Mouse (Mus musculus) telencephalon, adult 2 months (tissue): ENCODE data around the gene Ankmy1.
A peak's percentile ranks its signal among the peaks of the same experiment; 100 is the strongest.

Experiments used
- DNase-seq: peaks from one replicate; pipeline ENCODE4 v3.0.0-alpha.2; 2011; ENCODE audit warnings: low read depth, low spot score

Ankmy1 gene

GRCm38 (mm10) chr1:92902786-92903185, at the start of gene Ankmy1:
Gene Ankmy1 (minus strand): TSS chr1:92902906.
- no peak for DNase-seq

GRCm38 (mm10) chr1:92950607-92951006, 47.9 kb upstream of the Ankmy1 start, which contains the start of gene Gpr35:
Gene Gpr35 (plus strand): TSS chr1:92950865.
- DNase-seq, result no peak

DNA sequence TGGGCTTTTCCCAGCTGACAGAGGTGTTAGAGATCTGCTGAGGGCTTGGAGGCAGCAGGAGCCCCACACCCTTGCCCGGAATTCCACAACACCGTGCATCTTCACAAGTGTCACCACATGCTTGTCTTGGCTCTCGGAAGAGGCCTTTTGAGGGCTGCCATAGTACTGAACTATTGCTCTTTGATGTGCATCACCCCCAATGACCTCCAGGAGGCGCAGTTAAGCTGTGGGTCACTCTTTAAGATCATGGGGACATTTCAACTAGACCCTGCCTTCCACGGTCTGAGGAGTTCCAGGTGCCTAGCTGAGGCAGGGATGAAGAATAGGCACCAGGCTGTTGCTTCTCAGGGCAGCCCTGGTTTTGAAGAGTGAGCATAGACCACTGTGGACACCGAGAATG, 46.7 kb upstream of the Ankmy1 start:
- DNase-seq, result no peak

GRCm38 (mm10) chr1:92947966-92948365, 45.3 kb upstream of the Ankmy1 start:
- no peak for DNase-seq

- no peak for DNase-seq
These were observed 40.7 kb upstream of the Ankmy1 start for GRCm38 (mm10) chr1:92943219-92943989.

DNA sequence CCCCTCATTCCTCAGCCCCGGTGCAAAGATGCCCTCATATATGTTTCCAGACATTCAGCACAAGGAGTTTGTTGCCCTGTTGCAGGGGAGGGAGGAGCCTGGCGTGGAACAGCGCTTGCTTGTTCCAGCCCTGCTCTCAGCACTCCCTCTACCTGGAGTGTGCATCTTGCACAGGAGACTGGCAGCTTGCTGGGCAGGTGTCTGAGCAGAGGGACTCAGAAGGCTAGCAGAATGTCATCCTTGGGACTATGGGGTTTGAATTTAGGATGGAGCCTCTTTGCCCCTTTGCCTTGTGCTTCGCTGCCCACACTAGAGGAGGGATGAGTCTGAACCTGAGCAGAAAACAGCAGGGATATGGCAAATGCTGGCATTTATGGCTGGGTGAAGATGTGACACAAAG, 37.0 kb upstream of the Ankmy1 start:
- DNase-seq, result no peak

DNA sequence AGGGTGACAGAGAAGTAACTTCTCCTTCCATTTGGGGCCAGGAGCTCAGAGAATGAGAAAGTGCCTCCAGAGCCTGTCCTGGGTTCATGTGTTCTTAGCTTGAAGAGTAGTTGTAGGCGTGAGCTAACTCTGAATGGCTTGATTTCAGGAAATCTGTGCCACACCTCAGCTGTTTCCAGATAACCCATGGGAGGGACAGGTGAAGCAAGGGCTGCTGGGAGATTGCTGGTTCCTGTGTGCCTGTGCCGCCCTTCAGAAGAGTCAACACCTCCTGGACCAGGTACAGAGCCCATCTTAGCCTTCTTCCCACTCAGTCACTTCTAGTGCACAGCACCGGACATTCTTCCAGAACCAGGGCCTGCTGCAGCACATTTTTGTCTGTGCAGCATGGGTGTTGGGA, 35.1 kb upstream of the Ankmy1 start:
- DNase-seq, result no peak

DNA sequence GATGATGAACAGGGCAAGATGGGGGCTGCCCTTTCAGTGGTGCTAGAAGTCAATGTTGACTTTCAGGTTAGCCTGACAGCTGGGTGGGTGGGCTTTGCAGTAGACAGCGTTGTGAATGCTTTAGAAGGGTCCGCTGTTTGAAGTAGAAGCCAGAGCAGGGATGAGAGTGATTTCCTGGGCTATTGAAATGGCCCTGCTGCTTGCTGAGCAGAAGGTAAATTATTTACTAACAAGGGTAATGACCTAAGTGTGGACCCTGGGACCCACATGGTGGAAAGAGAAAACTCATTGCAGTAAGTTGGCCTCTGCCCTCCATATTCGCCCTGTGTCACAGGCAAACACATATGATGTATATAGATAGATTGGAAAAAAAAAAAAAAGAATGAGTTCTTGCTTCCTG, 33.8 kb upstream of the Ankmy1 start:
- DNase-seq, result no peak

- DNase-seq, result no peak
These were observed 33.3 kb upstream of the Ankmy1 start for GRCm38 (mm10) chr1:92935977-92936376.

DNA sequence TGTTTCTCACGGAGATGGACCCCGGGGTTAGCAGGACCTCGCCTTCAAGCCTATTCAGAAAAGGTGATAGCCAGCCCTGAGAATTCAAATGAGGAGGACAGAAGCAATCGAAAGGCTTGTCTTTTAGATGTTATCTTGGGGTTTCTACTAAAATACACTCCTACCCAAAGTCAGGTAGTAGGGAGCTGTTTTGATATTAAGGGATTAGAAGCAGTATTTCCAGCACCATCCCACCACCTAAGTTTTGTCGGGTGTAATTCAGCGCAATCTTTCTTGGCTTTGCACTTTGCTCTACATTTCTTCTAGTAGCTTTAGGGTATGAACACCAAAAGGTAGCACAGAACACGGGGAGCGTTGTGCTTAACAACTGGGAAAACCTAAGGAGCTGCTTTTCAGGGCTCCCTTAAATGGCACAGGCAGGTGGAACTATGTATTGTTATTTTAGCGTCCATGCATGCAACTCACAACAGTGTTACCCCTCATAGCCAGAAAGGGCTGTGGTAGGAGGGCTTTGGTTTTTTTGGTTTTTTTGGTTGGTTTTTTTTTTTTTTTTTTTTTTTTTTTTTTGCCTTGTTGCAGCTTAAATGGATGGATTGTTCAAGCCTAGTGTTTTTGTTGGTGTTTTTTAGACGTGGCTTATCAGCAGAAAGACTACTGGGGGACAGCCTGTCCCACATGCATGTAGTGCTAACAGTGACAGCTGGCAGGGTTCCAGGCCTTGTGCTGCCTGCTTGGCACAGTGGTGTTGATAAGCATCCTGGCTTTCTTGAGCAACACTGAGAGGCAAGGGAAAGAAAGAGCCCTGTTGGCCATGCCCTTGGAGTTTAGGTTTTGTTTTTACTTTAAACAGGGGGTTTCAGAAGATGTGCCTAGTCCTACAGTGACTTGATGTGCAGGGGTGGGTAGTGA, 32.6 kb upstream of the Ankmy1 start:
- no peak for DNase-seq

DNA sequence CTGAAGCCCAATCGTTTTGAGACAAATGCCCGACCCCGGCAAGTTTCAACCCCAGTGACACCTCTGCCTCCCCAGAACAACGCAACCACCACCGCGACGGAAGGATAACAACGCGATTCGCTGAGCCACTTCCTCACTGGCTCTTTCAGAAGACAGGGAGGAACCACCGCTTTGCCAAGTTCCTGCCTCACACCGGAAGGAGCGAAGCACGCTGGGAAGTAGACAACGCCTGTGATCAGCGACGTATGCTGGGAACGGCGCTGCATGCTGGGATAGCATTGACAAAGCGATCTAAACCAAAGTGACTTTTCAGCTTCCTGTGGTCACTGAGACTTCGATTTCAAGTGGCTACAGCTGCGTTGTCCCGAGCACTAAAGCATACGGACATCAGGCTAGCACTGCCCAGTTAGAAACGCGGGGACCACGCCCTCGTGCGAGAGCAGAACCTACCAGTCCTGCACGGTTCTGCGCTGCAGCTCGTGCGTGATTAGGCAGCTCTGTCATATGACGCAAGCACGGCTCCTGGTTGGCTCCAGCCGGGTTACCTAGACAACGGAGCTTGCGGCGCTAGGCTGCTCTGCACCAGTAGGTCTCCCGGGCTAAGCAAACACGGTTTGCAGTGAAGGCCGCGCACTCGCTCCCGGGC, 31.6 kb upstream of the Ankmy1 start, which contains the start of gene Capn10:
TSS of gene Capn10 (plus strand) at position 195 of the 646 bp plus-strand sequence.
- peak; percentile 99 for DNase-seq

DNA sequence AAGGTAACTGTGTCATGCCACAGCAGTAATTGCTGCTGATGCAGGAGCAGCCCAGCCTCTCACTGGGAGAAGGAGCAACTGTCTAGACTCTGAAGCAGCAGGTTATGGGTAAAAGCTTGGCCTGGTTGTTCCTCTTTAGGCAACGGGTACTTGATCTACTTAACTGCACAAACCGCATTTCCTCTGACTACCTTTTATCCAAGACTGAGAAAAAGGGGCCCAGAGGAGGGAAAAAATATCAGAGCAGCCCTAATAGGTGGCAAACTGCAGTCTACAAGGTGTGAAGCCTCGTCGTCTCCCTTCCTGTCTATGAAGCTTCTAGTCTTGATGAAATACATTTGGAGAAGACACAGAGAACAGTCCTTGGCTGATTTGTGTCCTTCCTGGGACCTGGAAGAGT, 30.9 kb upstream of the Ankmy1 start:
- no peak for DNase-seq

DNA sequence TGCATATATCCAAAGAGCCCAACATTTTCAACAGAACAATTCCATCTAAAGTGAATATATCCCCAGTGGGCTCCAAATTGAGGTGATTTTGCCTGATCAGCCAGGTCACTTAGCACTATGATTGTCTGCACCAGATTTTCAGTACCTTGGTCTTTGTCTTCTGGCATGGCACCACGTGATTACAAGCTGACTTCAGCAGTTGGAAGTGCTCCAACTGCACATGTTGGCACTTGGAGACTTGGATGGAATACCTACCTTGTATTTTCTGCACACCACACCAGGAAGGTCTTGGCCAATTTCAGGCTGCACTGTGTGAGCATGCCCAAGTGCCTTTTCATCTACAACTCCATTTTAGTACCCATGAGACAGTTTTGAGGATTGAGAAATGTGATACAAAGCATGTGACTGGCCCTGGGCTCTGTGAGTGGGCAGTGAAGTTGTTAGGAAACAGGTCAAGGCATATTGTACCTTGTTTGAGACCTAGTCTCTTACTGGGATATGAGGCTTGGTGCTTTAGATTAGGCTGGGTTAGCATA, 27.5 kb upstream of the Ankmy1 start:
- DNase-seq, result no peak

DNA sequence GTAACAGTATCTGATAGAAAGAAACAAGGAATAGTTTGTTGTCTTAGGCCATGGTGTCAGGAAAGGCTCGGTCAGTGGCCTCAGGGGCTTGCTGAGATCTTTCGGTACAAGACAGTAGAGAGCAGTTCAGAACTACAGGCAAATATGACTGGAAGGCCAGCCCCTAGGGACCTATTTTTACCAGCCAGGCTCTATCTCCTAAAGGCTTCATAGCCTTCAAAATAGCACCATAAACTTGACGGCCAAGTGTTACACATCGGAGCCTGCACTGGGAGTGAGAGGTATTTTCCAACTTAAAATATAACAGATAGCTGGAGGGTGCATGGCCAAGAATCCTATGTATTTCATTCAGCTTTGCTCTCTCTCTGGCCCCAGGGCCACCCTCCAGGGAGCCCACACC, 18.8 kb upstream of the Ankmy1 start:
- DNase-seq, result no peak

DNA sequence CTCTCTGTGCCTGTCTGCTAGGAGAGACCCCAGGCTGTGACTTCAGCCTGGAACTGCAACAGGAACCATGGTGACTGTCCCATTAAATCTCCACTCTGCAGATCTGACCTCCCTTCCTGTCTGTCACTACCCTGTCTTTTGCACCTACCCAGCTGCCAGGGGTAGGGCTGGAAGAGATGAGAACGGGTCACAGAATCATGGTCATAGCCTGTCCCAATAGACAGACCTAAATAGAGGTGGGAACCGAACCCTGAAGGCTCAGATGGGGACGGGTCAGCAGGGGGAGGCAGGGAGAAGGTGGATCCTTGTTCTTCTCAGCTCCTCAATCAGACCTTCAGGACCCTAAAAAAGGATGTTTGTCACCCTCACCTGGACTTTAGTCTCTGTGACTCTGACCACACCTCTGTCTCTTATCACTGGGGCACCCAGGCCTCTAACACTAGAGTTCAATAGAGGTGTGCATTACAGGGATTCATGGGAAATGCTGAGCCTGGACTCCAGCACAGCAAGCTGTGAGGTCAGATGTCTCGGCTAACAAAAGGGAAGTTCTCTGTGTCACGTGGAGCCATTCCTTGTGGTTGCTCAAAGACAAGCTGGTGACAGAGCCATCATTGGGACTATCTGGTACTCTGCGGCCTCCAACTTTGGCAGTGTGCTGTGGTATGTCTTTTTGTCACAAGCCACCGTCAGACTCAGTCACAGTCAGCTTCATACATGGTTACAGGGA, 17.9 kb upstream of the Ankmy1 start:
- no peak for DNase-seq

DNA sequence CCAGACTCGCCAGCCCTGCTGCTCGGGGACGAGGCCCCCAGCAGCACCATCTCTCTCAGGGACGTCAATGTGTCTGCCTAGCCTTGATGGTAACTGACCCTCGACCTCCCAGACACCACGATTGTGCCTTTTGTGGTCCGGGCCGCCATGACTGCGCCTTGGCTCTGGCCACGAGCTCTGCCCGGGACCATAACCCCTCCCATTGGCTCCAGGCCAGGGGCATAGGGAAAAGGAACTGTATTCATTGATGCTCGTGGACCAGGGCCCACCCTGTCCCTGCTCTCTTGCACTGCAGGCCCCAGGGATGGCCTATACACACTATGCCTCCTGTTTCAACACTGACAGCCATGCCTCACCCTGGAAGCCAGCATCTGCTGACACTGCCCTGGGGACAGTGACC, 17.1 kb upstream of the Ankmy1 start:
- no peak for DNase-seq

DNA sequence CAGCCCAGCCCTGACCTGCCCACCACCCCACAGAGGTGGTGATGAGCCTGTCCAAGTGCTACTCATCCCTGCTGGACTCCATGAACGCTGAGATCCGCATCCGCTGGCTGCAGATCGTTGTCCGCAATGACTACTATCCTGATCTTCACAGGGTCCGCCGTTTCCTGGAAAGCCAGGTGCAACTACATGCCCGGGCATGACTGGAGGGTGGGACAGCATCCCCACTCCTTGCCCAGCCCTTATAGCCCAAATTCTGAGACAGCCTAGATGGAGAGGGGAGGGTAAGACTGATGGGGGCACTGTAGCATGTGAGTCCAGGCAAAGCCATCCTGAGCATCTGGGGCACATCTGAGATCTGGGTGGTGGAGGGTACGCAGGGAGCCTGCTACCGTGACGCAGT, 16.4 kb upstream of the Ankmy1 start:
- no peak for DNase-seq

DNA sequence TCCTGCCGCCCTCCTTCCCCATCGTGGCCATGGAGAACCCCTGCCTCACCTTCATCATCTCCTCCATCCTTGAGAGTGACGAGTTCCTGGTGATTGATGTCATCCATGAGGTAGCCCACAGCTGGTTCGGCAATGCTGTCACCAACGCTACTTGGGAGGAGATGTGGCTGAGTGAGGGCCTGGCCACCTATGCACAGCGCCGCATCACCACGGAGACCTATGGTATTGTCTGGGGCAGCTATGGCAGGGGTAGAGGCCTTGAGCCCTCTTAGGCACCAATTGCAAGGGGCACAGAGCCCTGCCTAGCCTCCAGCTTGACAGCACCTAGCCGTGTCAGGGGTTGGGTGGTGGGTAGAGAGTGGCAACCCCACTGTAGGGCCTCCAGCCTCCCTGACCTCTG, 14.0 kb upstream of the Ankmy1 start:
- no peak for DNase-seq

- no peak for DNase-seq
These were observed 12.3 kb upstream of the Ankmy1 start for GRCm38 (mm10) chr1:92914993-92915392.

DNA sequence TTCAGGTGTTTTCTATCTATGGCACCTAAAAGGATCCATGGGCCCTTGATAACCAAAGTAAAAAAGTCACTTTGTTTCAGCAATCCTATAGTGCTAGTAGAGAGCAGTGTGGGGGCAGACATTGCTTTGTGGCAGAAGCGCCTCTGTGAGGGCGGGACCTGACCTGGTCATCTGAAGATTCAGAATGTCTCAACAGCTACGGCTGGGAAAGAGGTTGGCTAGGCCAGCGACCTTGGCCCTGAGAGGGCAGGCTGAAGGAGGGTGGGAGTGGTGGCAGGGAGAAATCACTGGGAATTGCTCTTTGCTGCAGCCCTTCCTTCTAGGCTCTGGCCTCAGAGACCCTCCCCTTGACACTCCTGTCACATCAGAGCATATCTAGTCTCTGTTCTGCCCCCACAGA, 11.5 kb upstream of the Ankmy1 start:
- DNase-seq, result no peak

GRCm38 (mm10) chr1:92912286-92912685, 9.6 kb upstream of the Ankmy1 start:
- no peak for DNase-seq
